Mouse (Mus musculus) retina, embryonic 14.5 days (tissue): ENCODE results near the gene Rab7b.

Source experiments
- DNase-seq: peaks from one replicate; pipeline ENCODE4 v3.0.0-alpha.2; 2015; ENCODE audit warnings: low spot score

The Rab7b gene

DNA sequence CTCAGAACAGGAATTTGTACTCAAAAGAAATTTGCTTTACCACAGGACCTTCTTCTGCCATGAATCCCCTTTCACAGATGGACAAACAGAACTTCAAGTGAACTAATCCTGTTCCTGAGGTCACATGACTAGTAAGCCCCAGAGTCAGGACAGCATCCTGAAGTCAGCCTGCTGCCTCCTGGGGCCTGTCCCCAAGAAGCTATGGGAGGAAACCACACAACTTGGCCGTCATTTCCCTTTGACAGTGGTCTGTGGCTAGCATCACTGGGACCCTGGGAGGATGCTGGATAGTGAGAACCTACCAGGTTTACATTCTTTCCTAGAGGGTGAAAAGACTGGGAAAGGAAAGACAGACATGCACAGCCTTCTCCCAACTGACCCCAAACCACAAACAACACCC, 50.3 kb downstream of the Rab7b start:
- DNase-seq: no peak

DNA sequence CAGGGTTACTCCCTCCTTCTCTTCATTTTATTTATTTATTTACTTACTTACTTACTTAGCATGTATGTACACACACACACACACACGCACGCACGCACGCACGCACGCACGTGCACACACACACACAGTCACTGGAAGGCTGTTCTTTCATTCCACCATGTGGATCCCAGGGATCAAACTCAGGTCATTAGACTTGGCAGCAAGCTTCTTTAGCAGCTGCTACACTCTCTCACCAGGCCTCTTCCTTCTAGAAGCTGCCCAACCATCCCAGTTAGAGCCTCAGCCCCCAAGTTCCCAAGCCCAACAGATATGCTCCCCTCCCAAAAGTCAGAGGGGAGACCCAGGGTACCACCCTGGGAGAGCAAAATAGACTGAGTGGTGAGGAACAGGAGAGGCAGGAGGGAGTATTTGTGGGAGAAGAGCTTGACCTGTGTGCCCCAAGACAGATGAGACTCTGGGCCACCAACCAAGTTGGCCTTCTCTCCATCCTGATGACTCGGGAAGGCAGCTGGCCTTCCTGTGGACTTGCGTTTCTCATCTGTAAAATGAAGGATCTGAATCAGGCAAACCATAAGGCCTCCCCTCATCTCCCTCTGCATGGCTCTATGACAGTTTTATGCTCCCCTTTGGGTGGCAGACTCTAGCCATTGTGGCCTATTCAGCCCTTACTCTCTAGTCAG, 51.1 kb downstream of the Rab7b start:
- DNase-seq: no peak

DNA sequence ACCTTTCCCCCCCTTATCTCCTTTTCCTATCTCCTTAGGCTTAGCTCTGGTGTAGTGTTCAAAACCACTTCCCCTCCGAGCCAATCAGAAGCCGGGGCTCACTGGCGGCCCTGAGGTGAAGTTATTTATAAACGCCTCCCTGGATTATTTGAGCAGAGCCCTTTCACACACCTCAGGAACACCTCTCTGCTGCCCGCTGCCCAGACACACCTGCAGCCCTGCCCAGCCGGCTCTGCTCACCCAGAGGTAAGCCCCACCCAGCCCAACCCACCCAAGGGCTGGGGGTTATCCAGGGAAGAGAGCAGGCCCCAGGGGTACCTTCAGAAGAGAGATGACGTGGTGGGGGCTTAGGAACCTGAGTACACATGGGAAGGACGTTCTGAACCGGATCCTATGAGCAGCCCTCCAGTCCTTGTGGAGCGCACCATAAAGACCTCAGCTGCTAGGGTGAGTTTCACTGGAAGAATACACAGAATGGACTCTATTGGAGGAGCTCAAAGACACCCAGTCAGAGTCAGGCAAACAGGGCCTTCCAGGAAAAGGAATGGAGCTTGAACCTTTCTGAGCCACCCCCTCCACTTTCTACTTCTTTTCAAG, 55.5 kb downstream of the Rab7b start, which contains the start of gene Slc26a9:
Slc26a9 (plus strand) TSS at position 155 of the 597 bp plus-strand sequence.
- DNase-seq: no peak

DNA sequence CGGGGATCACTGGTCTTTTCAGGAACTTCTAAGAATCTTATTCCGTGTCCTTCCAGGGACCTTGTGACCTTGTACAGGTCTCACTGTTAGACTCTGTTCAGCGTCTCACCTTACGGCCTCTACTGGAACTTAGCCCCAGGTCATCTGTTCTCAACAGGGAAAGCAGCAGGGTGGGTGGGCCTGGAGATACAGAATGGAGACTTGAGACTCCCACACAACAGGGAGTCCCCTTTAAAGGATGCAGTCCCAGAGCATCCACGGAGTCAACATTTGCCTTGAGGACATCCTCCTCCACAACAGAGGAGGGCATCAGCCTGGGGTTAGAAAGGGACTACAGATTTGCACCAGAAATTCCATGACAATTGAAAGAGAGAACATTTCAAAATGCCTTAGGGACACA, 56.9 kb downstream of the Rab7b start:
- no peak for DNase-seq

DNA sequence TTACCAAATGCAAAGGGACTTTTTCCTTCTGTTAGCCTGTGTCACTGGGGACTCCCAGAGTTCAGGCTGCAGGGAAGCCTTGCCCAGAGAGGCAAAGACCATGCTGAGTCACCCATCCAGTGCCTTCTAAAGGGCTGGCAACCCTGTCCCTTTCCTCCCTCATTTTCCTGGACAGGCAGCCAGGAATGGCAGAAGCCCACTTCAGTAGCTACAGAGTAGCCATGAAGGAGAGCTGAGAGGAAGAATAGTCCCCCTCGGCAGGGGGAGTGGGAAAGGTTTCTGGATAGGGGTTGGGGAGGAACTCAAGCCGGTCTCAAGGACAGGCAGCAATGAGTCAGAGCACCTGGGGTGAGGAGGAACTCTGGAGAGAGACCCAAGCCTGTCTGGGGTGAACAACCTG, 59.3 kb downstream of the Rab7b start:
- DNase-seq: no peak

DNA sequence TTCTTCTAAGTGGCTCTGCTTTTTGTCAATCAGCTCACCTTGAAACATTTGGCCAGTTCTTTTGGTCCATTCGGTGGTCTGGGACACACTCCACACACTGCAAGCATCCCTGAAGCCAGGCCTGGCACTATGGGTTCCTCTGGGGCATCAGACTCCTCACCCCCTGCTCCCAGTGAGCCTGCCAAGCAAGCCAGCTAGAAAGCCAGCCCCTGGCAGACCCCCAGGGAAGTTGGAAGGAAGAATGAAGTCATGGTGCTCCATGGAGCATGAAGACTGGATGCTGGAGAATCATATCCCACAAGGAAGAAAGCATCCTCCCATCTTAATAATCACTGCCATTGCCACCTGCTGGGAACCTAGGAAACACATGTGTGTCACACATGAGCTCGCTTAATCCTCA, 60.1 kb downstream of the Rab7b start:
- DNase-seq: no peak

DNA sequence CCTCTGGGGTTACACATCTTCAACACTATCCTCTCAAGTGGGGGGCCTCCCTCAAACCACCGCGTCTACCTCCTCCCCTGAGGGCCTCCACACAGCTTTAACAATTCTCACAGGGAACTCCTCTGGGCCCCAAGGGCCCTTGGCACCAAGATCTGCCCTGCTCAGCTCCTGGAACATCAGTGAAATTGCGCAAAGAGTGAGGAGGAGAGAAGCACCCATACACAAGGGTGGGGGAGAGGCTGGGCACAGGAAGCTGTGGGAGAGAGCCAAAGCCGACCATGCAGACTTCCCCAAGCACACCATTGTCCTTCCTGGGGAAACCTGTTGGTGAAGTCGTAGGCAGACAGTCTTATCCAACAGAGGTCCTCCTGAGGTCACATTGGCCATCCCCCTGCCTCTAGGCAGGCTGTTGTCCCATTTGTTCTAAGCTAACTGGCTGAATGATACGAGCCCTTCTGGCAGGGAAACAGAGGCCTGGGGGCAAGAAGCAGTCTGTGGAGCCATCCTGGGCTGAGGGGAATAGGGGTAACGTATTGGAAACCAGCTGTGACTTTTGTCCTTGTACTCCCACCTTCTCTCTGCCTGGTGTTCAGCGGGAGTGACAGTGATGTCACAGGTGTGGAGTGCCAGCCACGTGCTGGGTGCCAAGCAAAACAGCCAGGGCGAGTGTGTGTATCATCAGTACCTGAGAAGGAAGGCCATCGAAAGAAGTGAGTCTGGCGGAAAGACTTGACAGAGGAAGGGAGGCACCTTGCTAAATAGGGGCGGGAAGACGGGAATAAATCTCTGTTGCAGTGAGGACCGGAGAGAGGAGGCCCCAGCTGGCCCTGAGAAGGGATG, 61.4 kb downstream of the Rab7b start:
- no peak for DNase-seq

DNA sequence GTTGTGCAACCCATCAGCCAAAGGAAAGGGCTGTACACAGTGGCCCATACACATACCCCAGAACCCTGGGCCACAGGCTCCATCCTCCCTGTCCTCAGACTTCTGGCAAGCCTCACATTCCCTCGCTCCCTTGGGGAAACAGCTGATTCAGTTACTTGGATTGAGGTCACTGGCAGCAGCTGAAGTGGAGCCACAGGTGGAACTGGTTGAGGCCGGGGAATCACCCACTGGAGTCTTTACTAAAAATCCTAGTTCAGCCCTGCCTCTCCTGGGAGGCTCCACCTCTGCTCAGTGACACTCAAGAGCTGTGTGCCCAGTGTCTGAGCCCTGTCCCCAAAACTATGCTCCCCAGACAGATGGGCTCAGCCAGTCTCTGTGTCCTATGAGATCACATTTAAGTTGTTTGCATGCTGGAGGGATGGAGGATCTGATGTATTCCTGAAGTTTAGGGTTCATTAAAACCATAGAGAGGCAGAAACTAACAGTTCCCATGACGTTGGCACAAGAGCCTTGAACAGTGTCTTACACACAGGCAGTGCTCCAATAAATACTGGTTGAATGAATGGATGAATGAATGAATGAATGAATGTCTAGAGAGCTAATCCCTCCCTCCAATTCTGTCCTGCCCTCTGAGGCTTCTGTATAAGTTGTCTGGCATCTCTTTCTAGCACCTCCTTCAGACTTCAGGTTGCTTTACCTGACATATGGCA, 62.8 kb downstream of the Rab7b start:
- DNase-seq: peak; percentile 20

DNA sequence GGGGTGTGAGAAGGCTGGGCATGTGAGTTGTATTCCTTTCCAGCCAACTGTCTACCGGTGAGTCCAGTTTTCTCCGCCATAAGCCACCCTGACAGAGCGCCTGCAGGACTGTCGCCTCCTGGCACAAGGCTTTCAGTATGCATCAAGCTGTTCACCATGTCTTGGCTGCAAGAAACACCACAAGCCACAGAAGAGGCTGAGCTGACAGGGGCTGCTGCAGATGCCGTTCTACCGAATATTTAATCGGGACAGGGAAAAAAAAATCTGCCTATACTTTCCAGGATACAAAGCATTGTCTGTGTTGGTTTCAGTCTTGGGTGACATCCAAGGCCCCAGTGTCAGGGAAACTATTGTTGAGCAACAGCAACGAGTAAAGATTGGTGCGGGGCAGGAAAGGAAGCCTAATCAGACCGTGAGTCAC, 63.4 kb downstream of the Rab7b start:
- DNase-seq: no peak

DNA sequence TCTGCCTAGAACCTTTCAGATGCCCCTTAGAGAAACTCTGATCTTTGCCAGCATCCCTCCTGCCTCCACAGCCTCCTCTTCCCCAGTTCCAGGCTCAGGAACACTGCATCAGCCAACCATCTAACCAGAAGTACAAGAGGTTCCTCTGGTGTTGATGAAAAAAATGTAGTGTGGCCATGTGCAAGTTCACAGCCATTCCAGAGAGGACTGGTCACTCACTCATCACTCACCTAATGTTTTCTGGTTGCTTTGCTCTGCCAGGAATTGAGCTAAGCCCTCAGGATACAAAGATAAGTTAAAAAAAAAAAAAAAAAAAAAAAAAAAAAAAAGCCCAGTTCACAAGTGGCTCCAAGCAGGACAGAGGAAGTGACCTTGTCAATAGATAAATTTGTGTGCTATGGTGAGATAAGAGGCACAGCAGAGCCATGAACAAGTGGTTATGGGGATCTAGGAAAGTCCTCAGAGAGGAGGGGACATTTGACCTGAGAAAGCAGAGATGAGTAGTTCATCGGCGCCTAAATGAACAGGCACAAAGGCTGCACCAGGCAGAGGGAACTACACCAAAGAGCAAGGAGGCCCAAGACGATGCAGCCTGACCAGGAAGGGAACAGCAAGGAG, 65.8 kb downstream of the Rab7b start:
- DNase-seq: no peak

DNA sequence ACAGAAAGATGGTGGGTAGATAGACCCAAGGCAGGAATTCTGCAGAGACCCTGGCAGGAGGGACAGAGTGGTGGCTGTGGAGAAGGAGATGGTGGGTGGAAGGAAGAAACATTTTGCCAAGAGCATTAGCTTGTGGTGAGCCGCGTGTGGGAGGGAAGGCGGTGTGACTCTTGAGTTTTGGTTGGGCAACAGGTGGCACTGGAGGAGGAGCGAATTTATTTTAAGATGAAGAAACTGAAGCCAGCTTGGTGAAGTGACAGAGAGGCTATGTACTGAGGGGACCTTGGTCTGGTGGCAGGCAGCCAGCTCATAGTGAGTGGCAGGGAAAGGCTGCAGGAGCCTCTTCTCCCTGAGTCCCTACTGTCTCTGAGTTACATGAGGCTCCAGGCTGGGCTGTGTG, 66.4 kb downstream of the Rab7b start:
- no peak for DNase-seq

DNA sequence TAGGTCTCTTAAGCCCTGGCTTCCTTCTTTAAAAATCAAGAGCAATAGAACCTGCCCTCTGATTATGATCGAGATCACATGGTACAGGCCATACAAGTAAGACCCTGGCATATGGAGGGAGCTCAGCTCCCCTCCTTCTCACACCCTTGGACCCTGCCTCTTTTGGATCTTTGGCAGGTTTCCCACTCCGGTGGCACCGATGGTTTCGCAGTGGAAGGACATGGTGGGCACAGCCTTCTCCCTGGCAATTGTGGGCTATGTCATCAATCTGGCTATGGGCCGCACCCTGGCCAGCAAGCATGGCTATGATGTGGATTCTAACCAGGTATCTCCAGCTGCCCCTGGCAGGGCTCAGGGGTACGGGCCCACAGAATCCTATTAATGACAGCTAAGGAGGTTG, 68.7 kb downstream of the Rab7b start:
- DNase-seq: no peak

DNA sequence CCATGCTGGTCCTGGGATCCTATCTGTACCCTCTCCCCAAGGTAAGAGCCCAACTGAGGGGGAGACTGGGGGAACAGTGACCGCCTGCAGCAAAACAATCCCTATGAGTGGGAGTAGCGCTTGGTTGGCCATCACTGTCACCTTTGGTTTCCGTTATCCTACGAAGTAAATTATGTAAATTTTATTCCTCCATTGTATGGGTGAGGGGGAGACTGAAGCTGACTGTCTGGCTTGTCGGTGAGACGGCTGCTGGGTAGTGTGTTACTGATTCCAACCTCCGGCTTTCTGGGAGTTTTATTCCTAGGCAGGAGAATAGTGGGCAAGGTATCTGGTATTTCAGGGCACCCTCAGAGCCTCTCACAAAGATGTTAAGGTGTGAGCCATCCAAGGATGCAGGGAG, 70.3 kb downstream of the Rab7b start:
- DNase-seq: no peak

DNA sequence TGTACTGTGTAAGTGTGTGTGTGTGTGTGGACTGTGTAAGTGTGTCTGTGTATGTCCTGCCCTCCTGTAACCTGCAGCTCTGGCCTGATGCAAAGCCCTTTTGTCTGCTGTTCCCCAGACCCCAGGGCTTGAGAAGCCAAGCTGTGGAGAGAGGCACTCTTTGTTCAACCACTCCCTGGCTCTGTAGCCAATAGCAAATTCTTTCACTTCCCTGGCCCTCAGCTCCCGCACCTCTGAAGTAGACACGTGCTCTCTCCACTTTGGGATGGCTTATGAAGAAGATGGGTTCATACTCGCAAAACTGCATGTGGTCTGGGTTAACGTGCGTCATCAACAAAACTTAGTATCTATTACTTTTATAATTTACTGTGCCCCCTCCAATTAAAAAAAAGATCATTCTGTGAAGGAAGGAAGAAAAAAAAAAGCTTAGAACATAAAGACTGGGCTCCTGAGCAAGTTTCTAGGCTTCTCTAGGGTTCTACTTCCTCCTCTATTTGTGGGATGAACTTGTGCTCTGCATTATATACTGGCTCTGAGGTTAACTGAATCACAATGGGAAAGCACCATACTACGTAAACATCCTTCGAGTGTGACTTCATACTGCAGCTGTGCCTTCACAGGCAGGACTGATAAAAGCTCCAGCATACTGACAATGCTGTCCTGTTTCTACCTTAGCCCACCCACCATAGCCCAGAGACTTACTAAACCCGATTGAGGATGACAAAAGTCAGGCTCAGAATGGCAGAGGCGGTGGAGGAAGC, 71.4 kb downstream of the Rab7b start:
- no peak for DNase-seq

DNA sequence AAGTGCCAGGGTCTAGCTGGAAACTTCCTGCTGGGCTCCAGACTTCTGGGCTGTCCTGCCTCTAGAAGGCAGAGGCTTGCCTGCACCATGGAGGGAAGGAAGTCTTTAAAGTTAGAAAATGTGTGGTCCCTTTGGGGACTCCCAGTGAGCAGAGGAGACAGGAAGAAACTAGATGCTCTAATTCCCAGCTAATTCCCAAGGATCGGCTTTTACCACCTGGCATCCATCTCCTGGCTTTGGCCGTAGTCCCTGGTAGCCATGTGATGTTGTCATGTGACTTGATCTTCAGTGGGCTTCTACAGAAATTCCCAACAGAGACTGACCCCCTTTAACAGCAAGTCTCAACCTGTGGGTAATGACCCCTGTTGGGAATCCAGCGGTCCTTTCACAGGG, 71.9 kb downstream of the Rab7b start:
- no peak for DNase-seq

DNA sequence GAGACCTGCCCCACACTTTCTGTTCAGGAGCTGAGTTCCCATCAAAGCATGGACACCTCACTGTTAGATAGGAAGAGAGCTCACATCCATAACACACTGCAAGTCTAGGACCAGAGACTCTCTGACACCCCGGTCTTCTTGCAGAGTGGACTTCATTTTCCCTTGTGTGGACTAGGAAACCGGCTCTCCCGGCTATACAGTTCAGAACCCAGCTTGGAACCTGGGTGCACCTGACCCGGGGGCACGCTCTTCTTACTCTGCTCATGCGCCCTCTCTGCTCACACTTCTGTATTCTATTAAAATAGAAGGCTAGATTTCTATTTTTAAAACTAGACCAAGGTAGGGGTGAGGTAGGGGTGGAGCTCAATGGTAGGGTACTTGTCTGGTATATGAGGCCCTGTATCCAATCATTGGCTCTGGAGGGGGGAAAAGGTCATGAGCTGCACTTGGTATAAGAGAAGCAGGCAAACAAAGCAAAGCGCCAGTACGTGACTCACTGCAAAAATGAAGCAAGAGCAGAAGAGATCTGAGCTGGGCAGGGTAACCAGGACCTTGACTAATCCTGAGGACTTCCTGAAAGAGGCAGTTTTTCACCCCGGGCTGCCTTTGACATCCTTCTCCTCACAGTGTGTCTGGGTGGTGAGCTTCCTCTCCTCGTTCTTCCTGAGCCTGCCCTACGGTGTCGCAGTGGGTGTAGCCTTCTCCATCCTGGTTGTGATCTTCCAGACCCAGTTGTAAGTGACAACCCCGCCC, 72.8 kb downstream of the Rab7b start:
- DNase-seq: no peak

DNA sequence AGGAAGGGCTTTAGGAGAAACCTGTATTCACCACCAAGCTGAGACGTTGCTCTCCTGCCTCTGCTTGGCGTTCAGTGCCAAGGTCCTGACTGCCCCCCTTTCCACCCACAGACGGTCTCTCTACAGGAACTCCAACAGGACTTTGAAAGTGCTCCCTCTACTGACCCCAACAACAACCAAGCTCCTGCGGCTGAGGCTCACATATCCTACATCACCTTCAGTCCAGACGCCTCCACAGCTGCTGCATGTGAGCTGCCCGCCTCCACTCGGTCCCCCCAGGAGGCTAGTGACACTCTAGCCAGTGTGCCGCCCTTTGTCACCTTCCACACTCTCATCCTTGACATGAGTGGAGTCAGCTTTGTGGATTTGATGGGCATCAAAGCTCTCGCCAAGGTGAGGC, 75.2 kb downstream of the Rab7b start:
- DNase-seq: no peak

DNA sequence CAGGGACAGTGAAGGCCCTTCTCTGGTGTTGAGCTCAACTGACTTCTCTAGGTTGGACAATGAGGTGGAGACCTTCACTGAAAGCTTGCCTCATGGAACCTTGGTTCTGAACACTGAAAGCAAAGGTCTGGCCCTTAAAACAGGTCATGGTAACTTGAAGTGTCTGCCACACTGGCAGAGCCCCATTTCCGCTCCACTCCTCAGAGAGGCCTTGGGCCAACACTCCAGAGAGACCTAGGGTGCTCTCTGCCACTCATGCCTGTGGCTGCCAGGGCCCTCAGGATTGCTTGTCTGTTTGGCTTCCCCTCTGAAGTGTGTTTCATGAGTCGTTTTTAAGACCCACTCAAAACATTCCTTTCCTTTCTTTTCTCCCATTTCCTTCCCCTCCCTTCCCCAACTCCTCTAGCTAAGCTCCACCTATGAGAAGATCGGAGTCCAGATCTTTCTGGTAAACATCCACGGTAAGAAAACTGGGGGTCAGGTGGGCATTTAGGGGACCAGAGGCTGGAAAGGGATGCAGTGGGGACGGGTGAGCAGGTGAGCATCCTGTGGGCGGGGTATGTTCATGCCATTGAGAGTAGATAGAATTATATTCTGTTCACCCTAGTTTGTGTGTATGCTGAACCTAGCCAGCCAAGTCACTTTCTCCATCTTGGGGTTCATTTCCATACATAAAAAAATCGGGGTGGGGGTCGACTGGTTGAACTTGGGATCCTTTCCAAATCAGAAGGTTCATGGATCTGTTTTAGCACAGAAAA, 76.3 kb downstream of the Rab7b start:
- DNase-seq: no peak
